Mouse (Mus musculus) small intestine, adult 2 months (tissue): ENCODE measurements around the gene Pepd.

Source experiments
- CTCF ChIP-seq: fragments of 200-500 bp; IDR thresholded peaks from 2 replicates; pipeline ENCODE4 v1.5.1; 2012; ENCODE audit warnings: low read depth, mild to moderate bottlenecking, control low read depth, inconsistent platforms, low read length, moderate library complexity, mixed read lengths; ENCODE audit not compliant: insufficient replicate concordance, insufficient read length; ENCODE audit errors: extremely low read depth
- POLR2A ChIP-seq: fragments of 200-500 bp; IDR thresholded peaks from 2 replicates; pipeline ENCODE4 v1.6.1; 2012; ENCODE audit warnings: low read depth, mild to moderate bottlenecking, control low read depth, inconsistent platforms, low read length, moderate library complexity

- TF ChIP-seq POLR2A: no peak
- no peak for TF ChIP-seq CTCF
Observed at GRCm38 (mm10) chr7:34892845-34893244, 19.3 kb upstream of the Pepd start.
